Mouse (Mus musculus) cortical plate, adult 2 months (tissue): ENCODE data around the gene Gucd1.

ENCODE experiments used
- CTCF ChIP-seq: fragments of 200-500 bp; IDR thresholded peaks from 2 replicates; pipeline ENCODE4 v1.5.1; 2011; ENCODE audit warnings: mild to moderate bottlenecking, control low read depth, low read length; ENCODE audit not compliant: insufficient read depth; ENCODE audit errors: extremely low read depth
- POLR2A ChIP-seq: fragments of 200-500 bp; IDR thresholded peaks from 2 replicates; pipeline ENCODE4 v1.6.1; 2011; ENCODE audit warnings: mild to moderate bottlenecking, low read length, control low read depth; ENCODE audit not compliant: insufficient read depth; ENCODE audit errors: extremely low read depth

GRCm38 (mm10) chr10:75513306-75514067 lies 4.3 kb downstream of the Gucd1 start:
- TF ChIP-seq CTCF (no peak), POLR2A (no peak)
